Mouse (Mus musculus): ENCODE data around the gene Mapk8. TPM values are rescaled to one million over a fixed set of nuclear protein-coding genes. Genes with fewer than 3 reads are reported as not detected.

The Mapk8 gene
- polyA plus RNA-seq, 1 experiment from 2014 or later, result 17.8 TPM

DNA sequence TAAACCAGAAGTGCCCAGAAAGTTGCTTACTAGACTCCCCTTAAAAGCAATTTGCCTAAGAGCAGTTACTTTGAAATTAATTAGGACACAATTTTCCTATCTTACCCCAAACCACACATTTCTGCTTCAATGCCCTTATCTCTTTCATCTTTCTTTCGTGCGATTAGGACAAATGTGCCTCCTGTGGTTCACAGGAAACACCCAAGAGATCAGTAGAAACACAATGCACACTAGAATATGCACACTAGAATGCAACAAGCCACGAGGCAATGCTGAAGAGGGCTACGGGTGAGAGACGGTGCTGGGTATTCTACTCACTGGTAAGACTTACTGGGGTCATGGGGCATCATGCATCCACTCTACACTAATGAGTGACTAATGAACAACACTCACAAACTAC, 68.2 kb downstream of the Mapk8 start:
- Histone ChIP-seq H3K36me3 (peaks cover 29% of the 10 kb centered on the region), H3K27me3 (no peaks in the 10 kb centered on the region), H3K4me1 (no peaks in the 10 kb centered on the region), H3K9ac (no peak overlapping the region), H3K4me2 (no peak overlapping the region), H3K27ac (no peak overlapping the region), H3K4me3 (replicated peaks) (no peak overlapping the region), H3K9me3 (replicated peaks) (no peaks in the 10 kb centered on the region)
- 77% methylated on average over 5 of the region's 5 CpGs for WGBS
- no peak for ATAC-seq (replicated peaks; ENCODE audit: low FRiP score)

DNA sequence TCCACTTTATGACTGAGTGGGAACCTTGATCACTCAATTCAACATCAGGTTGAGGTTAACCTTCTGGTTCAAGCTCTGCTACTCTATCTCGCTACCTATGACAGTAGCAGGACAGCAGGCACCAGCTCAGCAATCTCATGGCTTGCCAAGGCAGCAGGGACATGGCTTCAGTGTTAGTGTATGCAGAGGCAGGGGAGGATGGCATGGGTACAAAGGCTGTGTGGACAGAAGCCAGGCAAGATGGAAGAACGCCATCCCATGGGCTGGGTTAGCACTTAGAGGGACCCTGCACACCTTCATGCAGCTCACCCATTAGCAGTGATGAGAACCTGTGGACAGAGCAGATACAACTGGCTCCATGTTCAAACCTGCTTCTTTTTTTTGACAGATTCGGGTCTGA, 69.7 kb downstream of the Mapk8 start:
- no peak for ATAC-seq (replicated peaks; ENCODE audit: low FRiP score)

GRCm38 (mm10) chr14:33374089-33374488, 72.9 kb downstream of the Mapk8 start:
- 0 out of 2 replicates have a peak, but pooled peaks cover 2% of the 10 kb centered on the region for H3K36me3 ChIP-seq
- H3K27ac ChIP-seq, result no peak overlapping the region
- 87% methylated on average over 1 of the region's 1 CpGs for WGBS
- no peak overlapping the region for H3K4me3 ChIP-seq (replicated peaks)
- H3K9me3 ChIP-seq (replicated peaks), result no peaks in the 10 kb centered on the region
- H3K27me3 ChIP-seq, result no peaks in the 10 kb centered on the region
- H3K4me2 ChIP-seq, result no peak overlapping the region
- peaks cover 16% of the 10 kb centered on the region for H3K4me1 ChIP-seq
- no peak overlapping the region for H3K9ac ChIP-seq
- no peak for ATAC-seq (replicated peaks; ENCODE audit: low FRiP score)

More for the DNA sequence above, 69.7 kb downstream of the Mapk8 start:
- no peak overlapping the region for H3K27ac ChIP-seq
- no peak overlapping the region for H3K4me2 ChIP-seq
- H3K9ac ChIP-seq, result no peak overlapping the region
- peaks cover 17% of the 10 kb centered on the region for H3K36me3 ChIP-seq
- H3K9me3 ChIP-seq (replicated peaks), result no peaks in the 10 kb centered on the region
- no peaks in the 10 kb centered on the region for H3K27me3 ChIP-seq
- H3K4me1 ChIP-seq, result no peaks in the 10 kb centered on the region
- H3K4me3 ChIP-seq (replicated peaks), result no peak overlapping the region
- 91% methylated on average over 3 of the region's 3 CpGs for WGBS

- H3K27ac ChIP-seq, result no peak overlapping the region
Observed at GRCm38 (mm10) chr14:33373271-33373670, 73.7 kb downstream of the Mapk8 start.

DNA sequence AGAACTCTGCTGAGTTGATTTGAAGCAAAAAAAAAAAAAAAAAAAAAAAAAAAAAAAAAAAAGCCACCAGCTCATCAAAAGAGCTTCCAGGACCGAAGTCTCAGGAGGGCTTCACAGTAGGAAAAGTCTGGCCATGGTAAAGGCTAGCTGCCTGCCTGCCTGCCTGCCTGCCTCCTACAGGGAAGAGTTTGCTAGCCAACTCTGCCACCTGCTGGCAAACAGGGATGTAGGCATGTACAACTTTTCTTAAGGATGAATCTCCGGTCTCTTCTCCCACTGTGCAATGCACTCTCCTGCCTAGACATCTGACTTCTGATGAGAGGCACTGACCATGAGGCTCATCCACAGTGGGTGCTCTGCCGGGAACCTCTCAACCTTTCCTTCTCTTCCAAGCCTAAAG, 75.7 kb downstream of the Mapk8 start:
- peaks cover 25% of the 10 kb centered on the region for H3K4me1 ChIP-seq
- H3K36me3 ChIP-seq, result 0 out of 2 replicates have a peak, but pooled peaks cover 2% of the 10 kb centered on the region
- no peak overlapping the region for H3K9ac ChIP-seq
- ATAC-seq (replicated peaks; ENCODE audit: low FRiP score), result peak; percentile 70
- H3K27me3 ChIP-seq, result no peaks in the 10 kb centered on the region
- no peak overlapping the region for H3K27ac ChIP-seq
- no peaks in the 10 kb centered on the region for H3K9me3 ChIP-seq (replicated peaks)
- no peak overlapping the region for H3K4me3 ChIP-seq (replicated peaks)
- 16% methylated on average over 3 of the region's 3 CpGs for WGBS
- H3K4me2 ChIP-seq, result no peak overlapping the region

More at GRCm38 (mm10) chr14:33373271-33373670, 73.7 kb downstream of the Mapk8 start:
- no peaks in the 10 kb centered on the region for H3K9me3 ChIP-seq (replicated peaks)
- H3K4me2 ChIP-seq, result no peak overlapping the region
- H3K27me3 ChIP-seq, result no peaks in the 10 kb centered on the region
- 36% methylated on average over 1 of the region's 1 CpGs for WGBS
- H3K4me1 ChIP-seq, result peaks cover 16% of the 10 kb centered on the region
- no peak for ATAC-seq (replicated peaks; ENCODE audit: low FRiP score)
- 0 out of 2 replicates have a peak, but pooled peaks cover 2% of the 10 kb centered on the region for H3K36me3 ChIP-seq
- no peak overlapping the region for H3K9ac ChIP-seq
- no peak overlapping the region for H3K4me3 ChIP-seq (replicated peaks)

DNA sequence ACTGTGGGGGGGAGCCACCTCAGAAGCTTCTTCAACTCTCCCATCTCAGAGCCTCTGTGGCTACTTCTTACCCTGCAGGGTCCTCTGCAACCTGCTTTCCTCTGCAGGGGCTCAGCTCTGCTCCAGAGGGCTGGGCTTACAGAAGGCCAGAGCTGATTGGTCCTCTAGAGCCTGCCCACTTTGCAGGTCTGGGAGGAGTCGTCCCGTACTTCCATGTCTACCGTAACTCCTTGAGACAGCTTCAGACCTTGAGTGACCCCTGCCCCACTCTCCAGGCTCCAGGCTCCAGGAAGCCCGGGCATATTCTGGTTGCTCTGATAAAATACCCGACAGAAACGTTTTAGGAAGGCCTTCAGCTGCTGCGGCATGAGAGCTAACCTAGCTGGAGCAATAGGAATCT, 76.9 kb downstream of the Mapk8 start:
- Histone ChIP-seq H3K9ac (no peak overlapping the region), H3K4me2 (peak overlapping the region; percentile 49), H3K9me3 (replicated peaks) (no peaks in the 10 kb centered on the region), H3K27me3 (no peaks in the 10 kb centered on the region), H3K27ac (no peak overlapping the region), H3K4me1 (peaks cover 25% of the 10 kb centered on the region), H3K36me3 (no peaks in the 10 kb centered on the region), H3K4me3 (replicated peaks) (peak overlapping the region; percentile 17; the same call in 1 of the 2 replicates)
- 12% methylated on average over 7 of the region's 7 CpGs for WGBS
- ATAC-seq (replicated peaks; ENCODE audit: low FRiP score), result peak; percentile 77

DNA sequence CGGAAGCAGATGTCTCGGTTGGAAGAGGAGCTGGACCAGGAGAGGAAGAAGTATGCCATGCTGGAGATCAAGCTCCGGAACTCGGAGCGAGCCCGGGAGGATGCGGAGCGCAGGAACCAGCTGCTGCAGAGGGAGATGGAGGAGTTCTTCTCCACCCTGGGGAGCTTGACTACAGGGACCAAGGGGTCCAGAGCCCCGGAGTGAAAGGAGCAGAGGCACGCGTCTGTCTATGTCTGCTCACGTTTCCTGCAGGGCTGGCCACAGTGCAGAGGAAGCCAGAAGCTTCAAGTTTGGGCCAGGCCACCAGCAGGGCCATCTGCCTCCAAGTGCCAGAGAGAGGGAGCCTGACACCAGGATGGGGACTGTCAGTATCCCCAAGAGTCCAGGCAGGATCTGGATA, 77.6 kb downstream of the Mapk8 start:
- H3K9ac ChIP-seq, result no peak overlapping the region
- H3K27me3 ChIP-seq, result no peaks in the 10 kb centered on the region
- no peak for ATAC-seq (replicated peaks; ENCODE audit: low FRiP score)
- H3K4me2 ChIP-seq, result no peak overlapping the region
- no peaks in the 10 kb centered on the region for H3K36me3 ChIP-seq
- 78% methylated on average over 12 of the region's 12 CpGs for WGBS
- no peak overlapping the region for H3K27ac ChIP-seq
- H3K4me1 ChIP-seq, result peaks cover 25% of the 10 kb centered on the region
- H3K4me3 ChIP-seq (replicated peaks), result no peak overlapping the region
- no peaks in the 10 kb centered on the region for H3K9me3 ChIP-seq (replicated peaks)

DNA sequence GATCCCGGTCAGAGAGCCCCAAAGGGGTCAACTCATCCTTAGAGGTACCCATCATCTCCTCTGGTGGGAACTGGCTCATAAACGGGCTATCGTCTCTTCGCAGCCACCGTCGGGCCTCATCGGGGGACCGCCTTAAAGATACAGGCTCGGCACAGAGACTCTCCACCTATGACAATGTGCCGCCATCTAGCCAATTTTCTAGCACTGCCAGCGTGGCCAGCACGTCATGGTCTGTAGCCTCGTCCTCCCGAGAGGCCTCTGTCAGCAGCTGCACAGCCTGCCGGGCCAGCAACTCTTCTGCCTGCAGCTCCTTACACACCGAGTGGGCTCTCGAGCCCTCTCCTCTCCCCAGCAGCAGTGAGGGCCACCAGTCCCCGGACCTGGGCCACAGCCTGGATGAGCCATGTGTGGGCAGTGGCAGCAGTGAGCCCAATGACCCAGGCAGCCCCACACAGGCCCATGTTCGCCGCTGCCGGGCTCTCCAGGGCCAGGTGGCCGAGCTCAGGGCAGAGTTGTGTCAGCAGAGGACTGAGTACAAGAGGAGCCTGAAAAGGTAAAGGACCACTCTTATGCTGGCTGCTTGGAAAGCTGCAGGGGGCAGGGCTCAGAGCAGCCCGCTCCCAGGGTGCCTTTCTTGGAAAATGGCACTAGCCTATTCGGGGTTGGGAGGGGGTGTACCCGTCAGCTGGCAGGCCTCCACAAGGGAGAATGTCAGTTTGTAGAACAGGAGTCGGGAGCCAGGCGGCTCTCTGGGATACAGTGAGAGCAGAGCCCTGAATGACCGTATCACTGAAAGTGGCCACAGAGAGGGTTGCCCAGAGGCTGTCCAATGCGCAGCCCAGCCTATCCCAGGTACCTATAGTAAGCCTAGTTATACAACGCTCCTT, 79.8 kb downstream of the Mapk8 start:
- Histone ChIP-seq H3K4me2 (peak overlapping the region; percentile 30; the same call in 1 of the 2 replicates), H3K27me3 (peaks cover 11% of the 10 kb centered on the region), H3K9ac (no peak overlapping the region), H3K36me3 (no peaks in the 10 kb centered on the region), H3K4me1 (peaks cover 39% of the 10 kb centered on the region), H3K27ac (no peak overlapping the region), H3K4me3 (replicated peaks) (no peak overlapping the region), H3K9me3 (replicated peaks) (no peaks in the 10 kb centered on the region)
- ATAC-seq (replicated peaks; ENCODE audit: low FRiP score), result no peak
- WGBS, result 55% methylated on average over 30 of the region's 30 CpGs

- WGBS, result 94% methylated on average over 2 of the region's 2 CpGs
- H3K27me3 ChIP-seq, result peaks cover 22% of the 10 kb centered on the region
Observed at GRCm38 (mm10) chr14:33364061-33364460, 82.9 kb downstream of the Mapk8 start.

DNA sequence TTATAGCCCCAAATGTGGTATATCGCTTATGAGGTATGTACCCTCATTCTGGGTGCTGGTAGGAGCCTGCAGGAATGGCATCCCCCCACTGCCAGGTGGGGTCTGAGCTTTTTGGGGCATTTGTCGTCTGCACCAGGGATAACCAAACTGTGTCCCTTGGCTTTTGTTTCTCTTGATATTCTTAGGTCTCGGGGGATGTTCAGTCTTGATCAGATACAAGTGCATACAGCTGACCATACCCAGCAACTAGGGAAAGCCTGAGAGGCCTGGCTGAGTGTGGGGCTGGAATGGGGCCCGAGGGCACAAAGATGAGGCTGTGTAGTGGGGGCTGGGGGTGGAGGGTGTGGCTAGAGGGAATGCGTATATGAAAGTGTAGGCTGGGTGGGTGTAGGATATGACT, 83.3 kb downstream of the Mapk8 start:
- Histone ChIP-seq H3K9ac (no peak overlapping the region), H3K36me3 (no peaks in the 10 kb centered on the region), H3K4me3 (replicated peaks) (no peak overlapping the region), H3K4me2 (no peak overlapping the region), H3K9me3 (replicated peaks) (no peaks in the 10 kb centered on the region), H3K27ac (no peak overlapping the region), H3K27me3 (peaks cover 22% of the 10 kb centered on the region), H3K4me1 (peaks cover 35% of the 10 kb centered on the region)
- ATAC-seq (replicated peaks; ENCODE audit: low FRiP score), result no peak
- WGBS, result 76% methylated on average over 5 of the region's 5 CpGs

More at GRCm38 (mm10) chr14:33364061-33364460, 82.9 kb downstream of the Mapk8 start:
- Histone ChIP-seq H3K4me1 (peaks cover 31% of the 10 kb centered on the region), H3K27ac (no peak overlapping the region), H3K4me2 (no peak overlapping the region), H3K9ac (no peak overlapping the region), H3K36me3 (no peaks in the 10 kb centered on the region), H3K4me3 (replicated peaks) (no peak overlapping the region), H3K9me3 (replicated peaks) (no peaks in the 10 kb centered on the region)
- no peak for ATAC-seq (replicated peaks; ENCODE audit: low FRiP score)

DNA sequence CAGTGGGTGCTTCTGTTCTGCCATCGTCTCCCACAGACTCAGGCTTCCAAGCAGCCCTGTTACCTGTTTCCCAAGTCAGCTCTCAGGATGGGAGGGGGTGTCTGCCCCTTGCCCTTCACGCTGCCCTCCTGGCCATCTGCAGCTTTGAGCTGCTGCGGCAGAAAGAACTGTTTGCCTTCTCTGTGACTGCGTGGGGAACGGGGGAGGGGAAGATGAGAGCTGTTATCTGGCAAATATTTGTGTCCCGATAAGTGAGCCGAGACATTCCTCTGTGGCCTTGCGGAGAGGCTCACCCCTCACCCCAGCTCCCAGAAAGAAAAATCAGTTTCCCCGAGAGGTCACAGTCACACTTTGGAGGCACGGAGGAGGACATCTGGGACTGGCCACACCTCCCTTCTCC, 84.2 kb downstream of the Mapk8 start:
- no peaks in the 10 kb centered on the region for H3K9me3 ChIP-seq (replicated peaks)
- ATAC-seq (replicated peaks; ENCODE audit: low FRiP score), result no peak
- H3K4me3 ChIP-seq (replicated peaks), result no peak overlapping the region
- no peak overlapping the region for H3K27ac ChIP-seq
- peak overlapping the region; percentile 36; the same call in 1 of the 2 replicates for H3K4me2 ChIP-seq
- 16% methylated on average over 10 of the region's 10 CpGs for WGBS
- H3K27me3 ChIP-seq, result peaks cover 22% of the 10 kb centered on the region
- H3K4me1 ChIP-seq, result peaks cover 38% of the 10 kb centered on the region
- H3K36me3 ChIP-seq, result no peaks in the 10 kb centered on the region
- H3K9ac ChIP-seq, result no peak overlapping the region

- ATAC-seq (replicated peaks; ENCODE audit: low FRiP score), result no peak
- H3K4me2 ChIP-seq, result no peak overlapping the region
- H3K27me3 ChIP-seq, result peaks cover 22% of the 10 kb centered on the region
- H3K36me3 ChIP-seq, result no peaks in the 10 kb centered on the region
- H3K27ac ChIP-seq, result no peak overlapping the region
- H3K4me3 ChIP-seq (replicated peaks), result no peak overlapping the region
- H3K4me1 ChIP-seq, result peaks cover 42% of the 10 kb centered on the region
- WGBS, result 55% methylated on average over 14 of the region's 14 CpGs
- no peak overlapping the region for H3K9ac ChIP-seq
- no peaks in the 10 kb centered on the region for H3K9me3 ChIP-seq (replicated peaks)
Observed at GRCm38 (mm10) chr14:33362122-33362521, 84.8 kb downstream of the Mapk8 start.

Measured in kidney, embryonic 15.5 days (tissue).